Mouse (Mus musculus): ENCODE results near the gene Grin2b. TPM values are rescaled to one million over a fixed set of nuclear protein-coding genes. Genes with fewer than 3 reads are reported as not detected.

Gene Grin2b
- 2.8 and 3.4 TPM in 2 replicates for polyA plus RNA-seq (2015; fragmentation: Nextera tagmentation; extraction: Ambion mirVana)

- ATAC-seq (ENCODE audit: borderline replicate concordance, extremely low read depth, low FRiP score, low TSS enrichment) = peak; percentile 49; the same call in 1 of the 2 replicates
- H3K9ac ChIP-seq = no peak within 1 kb of the TSS
These were observed at the start of gene Grin2b for GRCm38 (mm10) chr6:136173191-136173896. Grin2b (minus strand) TSS chr6:136173511.

GRCm38 (mm10) chr6:136221894-136222293 is 48.6 kb upstream of the Grin2b start:
- no peak overlapping the region for H3K4me3 ChIP-seq
- H3K9ac ChIP-seq = no peak overlapping the region
- H3K4me1 ChIP-seq = no peaks in the 10 kb centered on the region
- no peaks in the 10 kb centered on the region for H3K27me3 ChIP-seq
- no peak for ATAC-seq (ENCODE audit: borderline replicate concordance, extremely low read depth, low FRiP score, low TSS enrichment)
- H3K4me2 ChIP-seq = no peak overlapping the region
- WGBS = 85% methylated on average over 3 of the region's 3 CpGs
- H3K9me3 ChIP-seq = no peaks in the 10 kb centered on the region
- H3K36me3 ChIP-seq = no peaks in the 10 kb centered on the region
- no peak overlapping the region for H3K27ac ChIP-seq

More at GRCm38 (mm10) chr6:136173191-136173896, at the start of gene Grin2b:
- Histone ChIP-seq H3K4me1 (peaks cover 19% of the 10 kb centered on the region), H3K4me2 (peak within 1 kb of the TSS; percentile 91), H3K36me3 (no peaks in the 10 kb centered on the region), H3K4me3 (peak within 1 kb of the TSS; percentile 45), H3K9me3 (no peaks in the 10 kb centered on the region), H3K27ac (no peak within 1 kb of the TSS), H3K27me3 (peaks cover 41% of the 10 kb centered on the region)
- WGBS = 2% methylated on average over 20 of the region's 30 CpGs

- H3K9ac ChIP-seq = no peak overlapping the region
- H3K4me2 ChIP-seq = no peak overlapping the region
- H3K36me3 ChIP-seq = no peaks in the 10 kb centered on the region
- ATAC-seq (ENCODE audit: borderline replicate concordance, extremely low read depth, low FRiP score, low TSS enrichment) = no peak
- no peak overlapping the region for H3K27ac ChIP-seq
- no peak overlapping the region for H3K4me3 ChIP-seq
- H3K27me3 ChIP-seq = no peaks in the 10 kb centered on the region
- no peaks in the 10 kb centered on the region for H3K4me1 ChIP-seq
- no peaks in the 10 kb centered on the region for H3K9me3 ChIP-seq
- 80% methylated on average over 3 of the region's 3 CpGs for WGBS
These were observed 37.1 kb upstream of the Grin2b start for GRCm38 (mm10) chr6:136210442-136210841.

- 80% methylated on average over 2 of the region's 2 CpGs for WGBS
- H3K27me3 ChIP-seq = no peaks in the 10 kb centered on the region
- H3K4me3 ChIP-seq = no peak overlapping the region
- H3K36me3 ChIP-seq = no peaks in the 10 kb centered on the region
- H3K27ac ChIP-seq = no peak overlapping the region
- H3K4me1 ChIP-seq = no peaks in the 10 kb centered on the region
- ATAC-seq (ENCODE audit: borderline replicate concordance, extremely low read depth, low FRiP score, low TSS enrichment) = no peak
- H3K4me2 ChIP-seq = no peak overlapping the region
- H3K9ac ChIP-seq = no peak overlapping the region
- no peaks in the 10 kb centered on the region for H3K9me3 ChIP-seq
These were observed 26.5 kb upstream of the Grin2b start for GRCm38 (mm10) chr6:136199814-136200213.

DNA sequence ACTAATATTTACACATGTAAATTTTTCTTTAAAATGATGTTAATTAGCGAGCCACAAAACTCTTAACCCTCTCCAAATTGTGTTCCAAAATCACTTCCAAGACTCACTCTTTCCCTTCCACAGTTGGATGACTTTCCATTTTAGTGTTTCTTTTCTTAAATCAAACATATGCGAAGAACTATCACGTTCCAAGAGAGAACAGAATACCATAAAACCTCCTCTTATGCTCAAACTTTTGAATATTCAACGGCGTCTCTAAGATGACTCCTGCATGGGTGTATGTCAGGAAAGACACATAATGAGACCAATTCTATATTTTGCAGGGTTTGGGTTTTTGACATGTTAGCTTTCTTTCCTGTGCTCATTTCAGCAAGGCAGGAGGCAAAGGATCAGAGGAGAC is 21.3 kb upstream of the Grin2b start:
- WGBS = 87% methylated on average over 5 of the region's 5 CpGs
- no peak overlapping the region for H3K9ac ChIP-seq
- no peaks in the 10 kb centered on the region for H3K9me3 ChIP-seq
- no peaks in the 10 kb centered on the region for H3K4me1 ChIP-seq
- H3K4me2 ChIP-seq = no peak overlapping the region
- no peaks in the 10 kb centered on the region for H3K27me3 ChIP-seq
- no peak overlapping the region for H3K4me3 ChIP-seq
- no peak for ATAC-seq (ENCODE audit: borderline replicate concordance, extremely low read depth, low FRiP score, low TSS enrichment)
- H3K27ac ChIP-seq = no peak overlapping the region
- no peaks in the 10 kb centered on the region for H3K36me3 ChIP-seq

GRCm38 (mm10) chr6:136178066-136178465 is 4.8 kb upstream of the Grin2b start:
- 79% methylated on average over 9 of the region's 9 CpGs for WGBS
- no peaks in the 10 kb centered on the region for H3K36me3 ChIP-seq
- ATAC-seq (ENCODE audit: borderline replicate concordance, extremely low read depth, low FRiP score, low TSS enrichment) = no peak

DNA sequence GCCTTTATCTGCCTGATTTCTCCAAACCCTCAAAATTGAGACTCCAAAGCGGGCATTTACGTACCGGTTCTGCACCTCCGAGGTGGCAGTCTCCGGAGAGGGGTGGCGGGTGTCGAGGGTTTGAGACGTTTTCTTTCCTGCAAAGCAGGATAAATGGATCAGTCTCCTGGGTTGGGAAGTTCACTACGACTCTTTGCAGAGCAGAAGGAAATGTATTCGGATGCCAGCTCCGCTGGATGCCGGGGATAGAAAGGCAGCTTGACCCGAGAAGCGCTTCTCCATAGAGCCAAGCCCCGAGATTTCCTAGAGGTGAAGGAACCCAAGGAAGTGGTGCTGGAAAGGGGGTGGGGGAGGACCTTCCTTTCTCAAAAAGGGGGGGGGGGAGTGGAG is 515 bp downstream of the Grin2b start:
- H3K36me3 ChIP-seq = no peaks in the 10 kb centered on the region
- H3K9me3 ChIP-seq = no peaks in the 10 kb centered on the region
- H3K4me1 ChIP-seq = peaks cover 19% of the 10 kb centered on the region
- H3K27ac ChIP-seq = no peak overlapping the region
- under 1% methylated on average over 15 of the region's 15 CpGs for WGBS
- H3K27me3 ChIP-seq = peaks cover 41% of the 10 kb centered on the region
- H3K4me3 ChIP-seq = peak overlapping the region; percentile 45
- H3K9ac ChIP-seq = no peak overlapping the region
- no peak for ATAC-seq (ENCODE audit: borderline replicate concordance, extremely low read depth, low FRiP score, low TSS enrichment)
- H3K4me2 ChIP-seq = peak overlapping the region; percentile 91

More at GRCm38 (mm10) chr6:136178066-136178465, 4.8 kb upstream of the Grin2b start:
- Histone ChIP-seq H3K4me3 (no peak overlapping the region), H3K4me2 (no peak overlapping the region), H3K27ac (no peak overlapping the region), H3K4me1 (peaks cover 4% of the 10 kb centered on the region; the same call in 1 of the 2 replicates), H3K27me3 (peaks cover 3% of the 10 kb centered on the region; the same call in 1 of the 2 replicates), H3K9ac (no peak overlapping the region), H3K9me3 (no peaks in the 10 kb centered on the region)

DNA sequence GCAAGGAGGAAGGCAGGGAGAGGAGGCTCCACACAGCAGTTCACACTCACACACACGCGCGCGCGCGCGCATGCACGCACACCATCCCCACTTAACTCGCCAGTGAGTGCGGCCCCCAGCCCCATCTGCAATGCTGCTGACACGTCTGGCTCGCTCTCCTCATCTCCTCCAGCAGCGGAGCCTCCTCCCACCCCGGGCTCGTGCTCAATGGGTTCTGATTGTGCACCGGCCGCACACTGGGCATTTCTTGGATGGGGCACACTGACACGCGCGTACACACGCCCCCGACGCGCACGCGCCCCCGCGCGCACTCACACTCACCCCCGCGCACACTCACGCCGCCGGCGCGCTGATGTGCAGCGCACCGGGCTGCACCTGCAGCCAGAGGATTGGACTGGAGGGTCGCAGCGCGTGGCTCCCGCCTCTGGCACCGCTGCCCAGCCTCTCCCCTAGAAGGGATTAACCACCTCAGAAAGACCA is 1.1 kb downstream of the Grin2b start:
- H3K4me3 ChIP-seq = peak overlapping the region; percentile 45
- H3K9me3 ChIP-seq = no peaks in the 10 kb centered on the region
- H3K27me3 ChIP-seq = peaks cover 41% of the 10 kb centered on the region
- no peak overlapping the region for H3K9ac ChIP-seq
- no peak overlapping the region for H3K27ac ChIP-seq
- peak overlapping the region; percentile 91 for H3K4me2 ChIP-seq
- ATAC-seq (ENCODE audit: borderline replicate concordance, extremely low read depth, low FRiP score, low TSS enrichment) = 0 out of 2 replicates have a peak, but pooled peaks have one; percentile 42
- under 1% methylated on average over 42 of the region's 43 CpGs for WGBS
- H3K4me1 ChIP-seq = peaks cover 19% of the 10 kb centered on the region
- no peaks in the 10 kb centered on the region for H3K36me3 ChIP-seq

GRCm38 (mm10) chr6:136171343-136171742 is 2.0 kb downstream of the Grin2b start:
- Histone ChIP-seq H3K9ac (no peak overlapping the region), H3K27ac (no peak overlapping the region), H3K36me3 (no peaks in the 10 kb centered on the region), H3K27me3 (peaks cover 41% of the 10 kb centered on the region), H3K4me2 (peak overlapping the region; percentile 91; the same call in 1 of the 2 replicates), H3K9me3 (no peaks in the 10 kb centered on the region), H3K4me1 (peaks cover 19% of the 10 kb centered on the region), H3K4me3 (no peak overlapping the region)
- 35% methylated on average over 7 of the region's 7 CpGs for WGBS
- no peak for ATAC-seq (ENCODE audit: borderline replicate concordance, extremely low read depth, low FRiP score, low TSS enrichment)

- H3K27me3 ChIP-seq = peaks cover 41% of the 10 kb centered on the region
- no peak overlapping the region for H3K4me2 ChIP-seq
- H3K9me3 ChIP-seq = no peaks in the 10 kb centered on the region
- peaks cover 19% of the 10 kb centered on the region for H3K4me1 ChIP-seq
- no peaks in the 10 kb centered on the region for H3K36me3 ChIP-seq
- ATAC-seq (ENCODE audit: borderline replicate concordance, extremely low read depth, low FRiP score, low TSS enrichment) = no peak
- no peak overlapping the region for H3K4me3 ChIP-seq
- 78% methylated on average over 5 of the region's 5 CpGs for WGBS
- H3K9ac ChIP-seq = no peak overlapping the region
- no peak overlapping the region for H3K27ac ChIP-seq
These were observed 2.9 kb downstream of the Grin2b start for GRCm38 (mm10) chr6:136170381-136170780.

DNA sequence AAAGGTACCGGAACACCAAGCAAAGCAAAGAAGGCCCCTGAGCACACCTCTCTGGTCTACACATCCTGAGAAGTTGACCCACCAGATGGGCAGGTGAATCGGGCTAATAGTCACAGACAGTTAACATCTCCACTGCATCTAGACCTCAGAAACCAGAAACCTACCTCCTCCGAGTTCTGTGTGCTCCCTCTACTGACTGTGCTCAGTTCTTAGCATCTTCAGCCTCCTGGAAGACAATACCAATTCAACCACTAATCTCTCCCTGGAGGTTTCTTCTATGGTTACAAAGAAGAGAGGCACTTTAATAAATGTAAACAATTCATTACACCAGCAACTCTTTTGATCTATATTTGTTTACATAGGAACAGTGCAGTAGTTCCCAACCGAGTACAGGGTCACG is 6.0 kb downstream of the Grin2b start:
- no peaks in the 10 kb centered on the region for H3K36me3 ChIP-seq
- H3K4me3 ChIP-seq = no peak overlapping the region
- no peak overlapping the region for H3K27ac ChIP-seq
- peaks cover 30% of the 10 kb centered on the region for H3K27me3 ChIP-seq
- H3K9ac ChIP-seq = no peak overlapping the region
- H3K4me1 ChIP-seq = peaks cover 7% of the 10 kb centered on the region
- no peaks in the 10 kb centered on the region for H3K9me3 ChIP-seq
- 60% methylated on average over 5 of the region's 5 CpGs for WGBS
- ATAC-seq (ENCODE audit: borderline replicate concordance, extremely low read depth, low FRiP score, low TSS enrichment) = no peak
- no peak overlapping the region for H3K4me2 ChIP-seq

- peak; percentile 80; the same call in 1 of the 2 replicates for ATAC-seq (ENCODE audit: borderline replicate concordance, extremely low read depth, low FRiP score, low TSS enrichment)
- no peak overlapping the region for H3K9ac ChIP-seq
- no peaks in the 10 kb centered on the region for H3K36me3 ChIP-seq
- no peak overlapping the region for H3K4me3 ChIP-seq
- peaks cover 12% of the 10 kb centered on the region for H3K27me3 ChIP-seq
- H3K9me3 ChIP-seq = no peaks in the 10 kb centered on the region
- WGBS = 41% methylated on average over 9 of the region's 9 CpGs
- H3K27ac ChIP-seq = no peak overlapping the region
- H3K4me1 ChIP-seq = no peaks in the 10 kb centered on the region
- H3K4me2 ChIP-seq = no peak overlapping the region
These were observed 7.8 kb downstream of the Grin2b start for GRCm38 (mm10) chr6:136165443-136166077.

Data from lung, embryonic 15.5 days (tissue).